Mouse (Mus musculus) left cerebral cortex, postnatal 4 days (tissue): ENCODE measurements around the gene Neurog2. TPM values are rescaled to one million over a fixed set of nuclear protein-coding genes. Genes with fewer than 3 reads are reported as not detected.

Experiments
- DNase-seq: peaks from one replicate; pipeline ENCODE4 v3.0.0-alpha.2; 2022
- intact Hi-C: fragments of 180-260 bp; cut with DNase I; formaldehyde crosslinking; loops from one replicate; pipeline ENCODE4 v1.15.1; 2025
- total RNA-seq, 2 experiments: library from RNA; stranded (reverse); gene quantifications; 2 replicates each; pipeline ENCODE4 v1.2.3; 2021

Gene Neurog2
- total RNA-seq, 2 experiments from 2014 or later, result 0.38 to 0.40 TPM

DNA sequence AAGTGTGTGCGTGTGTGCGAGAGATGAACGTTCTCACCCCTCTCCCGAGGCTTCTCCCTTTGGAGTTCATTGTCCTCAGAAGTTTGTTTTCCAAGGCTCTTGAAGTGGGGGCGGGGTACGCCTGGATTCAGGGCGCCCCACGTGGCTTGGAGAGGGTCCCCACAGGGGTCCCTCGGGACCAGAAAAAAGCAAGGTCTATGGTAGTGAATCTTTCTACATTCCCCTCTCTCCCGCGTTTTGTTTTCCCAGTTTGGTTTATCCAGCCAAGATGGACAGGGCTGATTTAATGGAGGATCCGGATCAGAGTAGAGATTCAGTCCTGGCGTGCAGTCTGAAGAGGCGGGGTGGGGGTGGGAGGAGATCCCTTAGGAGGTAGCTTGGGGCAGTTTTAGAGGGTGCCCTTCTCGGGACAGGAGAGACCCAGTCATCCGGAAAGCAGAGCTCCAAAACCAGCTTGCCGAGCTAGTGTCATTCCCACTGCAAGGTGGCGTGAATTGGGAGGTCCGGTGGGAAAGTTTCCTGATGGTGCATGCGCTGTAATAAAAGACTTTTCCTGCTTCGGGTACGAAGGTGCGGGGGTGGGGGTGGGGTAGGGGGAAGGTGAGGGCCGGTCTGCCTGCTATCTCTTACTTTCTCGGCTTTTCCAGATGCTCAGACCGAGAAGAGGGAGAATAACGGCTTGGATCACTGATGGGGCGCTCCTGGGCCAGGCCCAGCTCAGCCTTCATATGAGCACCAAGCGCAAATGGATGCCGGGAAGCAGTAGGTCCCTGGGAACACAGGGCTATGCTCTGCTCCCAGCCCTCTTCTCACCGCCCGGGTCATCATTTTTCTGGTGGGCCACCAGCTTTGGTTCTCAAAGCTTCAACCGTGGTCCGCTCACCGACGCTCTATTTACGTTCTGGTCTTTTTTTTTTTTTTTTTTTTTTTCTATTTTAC, 8.1 kb downstream of the Neurog2 start:
- intact Hi-C loops, result no loop called here
- no peak for DNase-seq

DNA sequence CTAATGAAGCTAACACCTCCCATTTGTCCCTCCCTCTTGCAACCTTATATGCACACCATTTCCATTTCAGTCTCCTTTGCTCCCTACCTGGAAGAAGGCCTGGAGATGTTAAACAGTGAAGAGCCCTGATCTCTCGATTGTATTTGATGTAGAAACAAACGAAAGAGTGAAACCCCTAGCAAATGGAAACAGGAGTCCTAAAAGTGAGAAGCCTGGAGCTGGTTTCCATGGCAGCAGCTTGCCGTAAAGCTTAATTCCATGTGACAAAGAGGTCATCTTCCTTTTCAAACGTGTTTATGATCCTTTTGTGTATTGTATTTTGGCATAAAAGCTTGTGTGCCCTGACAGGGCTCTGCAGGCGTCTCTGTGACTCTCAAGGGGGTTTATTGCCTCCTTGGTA, 9.3 kb downstream of the Neurog2 start:
- intact Hi-C loops, result no loop called here
- no peak for DNase-seq

DNA sequence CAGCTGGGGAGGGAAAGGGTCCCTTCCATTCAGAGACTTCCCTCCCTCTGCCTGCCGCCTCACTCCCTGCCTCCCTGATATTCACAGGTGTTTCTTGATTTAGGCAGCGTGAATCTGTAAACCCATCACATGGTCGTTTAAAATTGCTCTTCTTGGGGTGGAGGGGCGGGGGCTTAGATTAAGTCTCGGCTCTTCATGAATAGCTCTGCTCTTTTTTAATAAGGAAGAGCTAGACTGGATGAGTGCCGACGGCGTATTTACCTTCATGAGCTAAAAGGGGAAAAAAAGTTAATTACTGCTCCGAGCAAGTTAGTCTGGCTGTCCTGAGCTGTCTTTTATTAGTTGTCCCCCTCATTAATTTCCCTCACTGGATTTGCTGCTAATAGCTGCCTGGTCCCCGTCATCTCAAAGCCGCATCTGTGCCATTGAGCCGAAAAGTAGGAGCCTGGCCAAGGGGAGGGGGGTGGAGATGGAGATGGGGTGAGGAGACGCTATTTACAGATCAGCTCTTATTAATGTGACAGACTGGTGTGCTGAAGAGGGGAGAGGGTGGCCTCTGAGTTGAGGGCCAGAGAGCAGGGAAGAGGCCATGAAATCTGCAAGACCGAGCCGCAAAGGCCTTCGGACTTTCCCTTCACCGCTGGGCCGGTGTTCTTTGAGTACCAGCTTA, 13.4 kb downstream of the Neurog2 start:
- DNase-seq, result no peak
- intact Hi-C loops, result no loop called here

DNA sequence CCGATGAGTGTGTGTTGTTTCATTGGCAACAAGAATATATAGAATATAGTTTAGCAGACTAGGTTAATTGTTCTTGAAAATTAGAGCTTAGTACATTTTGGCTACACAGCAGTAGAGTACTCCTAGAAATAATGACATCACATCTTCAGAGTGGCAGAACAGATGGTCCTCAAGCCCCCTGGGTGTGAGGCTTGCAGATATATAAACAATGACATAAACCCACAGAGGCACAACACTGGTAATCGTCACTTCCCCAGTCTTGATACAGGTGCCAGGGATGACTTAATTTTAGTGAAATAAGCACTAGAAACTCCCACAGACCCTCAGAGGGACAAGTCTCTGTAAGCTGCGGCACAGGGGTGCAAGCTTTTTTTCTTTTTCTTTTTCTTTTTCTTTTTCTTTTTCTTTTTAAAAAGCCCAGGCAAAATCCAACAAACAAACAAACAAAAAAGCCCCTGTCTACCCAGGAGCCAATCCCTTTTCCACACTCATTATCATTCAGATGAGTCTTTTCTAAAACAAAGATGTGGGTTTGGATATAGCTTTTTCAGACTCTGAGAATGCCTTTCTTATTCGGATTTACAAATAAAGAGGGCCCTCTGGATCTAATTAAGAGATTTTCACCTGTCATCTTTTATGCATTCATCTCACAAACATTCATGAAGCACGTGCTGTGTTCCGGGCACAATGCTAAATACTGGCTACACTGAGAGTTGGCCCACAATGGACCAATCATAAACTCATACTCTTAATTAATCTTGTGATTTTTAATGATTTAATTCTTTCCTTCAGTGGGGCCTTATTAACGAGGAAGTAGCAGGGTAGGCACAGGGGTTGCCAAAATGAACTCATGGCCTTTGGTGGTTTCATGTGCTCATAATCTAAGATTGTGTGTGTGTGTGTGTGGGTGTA, 19.1 kb downstream of the Neurog2 start:
- intact Hi-C loops, result no loop called here
- DNase-seq, result no peak

DNA sequence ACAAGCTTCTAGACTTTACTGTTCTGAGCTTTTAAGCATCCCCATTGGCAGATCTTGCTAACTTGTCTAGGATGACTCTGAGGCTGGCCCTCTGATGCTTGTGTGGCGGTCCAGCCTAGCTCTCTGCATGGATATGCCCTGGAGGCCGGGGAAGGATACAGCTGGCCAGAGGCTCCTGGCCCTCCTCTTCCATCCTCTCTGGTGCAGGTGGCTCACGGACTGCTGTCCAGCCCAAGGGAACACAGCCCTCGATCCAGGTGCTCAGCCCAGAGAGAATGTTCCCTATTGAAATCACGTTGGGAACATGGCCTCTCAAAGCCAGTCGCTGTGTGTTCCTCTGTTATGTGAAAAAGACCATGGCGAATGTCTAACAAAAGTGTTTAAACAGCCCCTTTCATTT, 27.8 kb downstream of the Neurog2 start:
- intact Hi-C loops, result no loop called here
- no peak for DNase-seq

DNA sequence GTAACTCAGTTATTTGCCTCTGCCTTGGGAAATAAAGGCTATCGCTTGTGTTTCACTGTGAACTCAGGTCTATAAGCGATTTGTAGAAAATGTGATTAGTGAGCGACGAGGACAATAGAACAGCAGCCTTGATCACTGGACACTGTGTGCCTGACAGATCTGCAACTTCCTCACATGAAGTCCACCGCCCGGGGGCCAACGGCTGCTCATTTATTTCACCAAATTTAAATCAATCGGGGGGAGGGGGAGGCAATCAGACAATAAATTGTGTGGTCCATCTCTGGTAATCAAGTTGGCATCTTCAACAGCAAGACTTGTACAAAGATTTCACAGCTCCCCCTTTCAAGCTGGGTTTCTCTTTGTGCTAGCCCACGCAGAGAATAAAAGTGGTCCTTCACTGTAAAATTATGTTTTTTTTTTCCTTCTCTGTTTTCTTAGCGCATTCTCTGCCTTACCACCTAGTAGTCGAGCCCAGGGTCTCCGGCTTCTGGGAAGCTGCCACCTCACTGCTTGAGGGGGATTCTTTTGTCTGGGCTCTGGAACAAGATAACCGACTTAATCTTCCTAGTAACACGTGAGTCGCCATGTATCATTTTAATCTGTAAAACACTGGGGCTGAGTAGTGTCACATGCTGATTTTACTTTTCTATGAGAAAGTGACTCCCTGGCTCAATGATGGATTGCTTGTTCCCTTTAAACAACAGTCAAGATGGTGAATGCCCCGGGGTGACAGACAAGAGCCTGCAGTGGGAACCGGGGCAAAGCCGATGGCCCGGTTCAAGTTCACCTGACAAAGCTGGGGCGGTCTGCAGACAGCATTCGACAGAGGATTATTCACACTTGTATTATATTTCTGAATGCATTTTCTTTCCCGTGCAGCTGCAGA, 29.0 kb downstream of the Neurog2 start:
- no peak for DNase-seq
- intact Hi-C loops, result no loop called here

DNA sequence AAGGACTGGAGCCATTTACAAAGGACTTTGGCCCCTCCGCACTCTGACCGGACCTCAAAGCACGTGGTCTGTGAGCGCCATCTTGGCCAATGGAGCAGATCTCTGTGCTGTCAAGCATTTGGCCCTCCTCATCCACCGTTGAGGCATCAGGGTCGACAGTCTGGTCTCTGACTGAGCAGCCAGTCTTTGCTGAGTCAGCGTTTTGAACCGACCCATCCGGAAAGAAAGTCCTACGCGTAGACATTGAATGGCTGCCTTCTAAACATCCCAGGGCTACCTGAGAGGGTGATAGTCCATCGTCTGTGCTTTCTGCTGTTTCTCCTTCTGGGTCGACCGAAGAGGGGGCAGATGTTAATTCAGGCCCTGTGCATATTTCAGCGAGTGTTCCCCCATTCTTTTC, 46.8 kb downstream of the Neurog2 start:
- intact Hi-C loops, result no loop called here
- DNase-seq, result no peak

Other genes starting within 250 kb of the Neurog2 start
- 1,000 to 10,000 TPM in 1 of 2 experiments, 100 to 1,000 TPM in 1; 971 to 1,020 TPM for gene Ank2, start 133.8 kb upstream of the Neurog2 start, total RNA-seq
- 10 to 100 TPM; 21.8 to 23.0 TPM for gene Larp7, start 79.8 kb upstream of the Neurog2 start, total RNA-seq
- 1 to 10 TPM; 2.9 to 3.4 TPM for gene Zgrf1, start 79.6 kb upstream of the Neurog2 start, total RNA-seq
- 1 to 10 TPM; 2.0 to 4.0 TPM for gene Alpk1, start 147.4 kb downstream of the Neurog2 start, total RNA-seq
- 1 to 10 TPM; 1.6 to 2.1 TPM for gene Tifa, start 156.7 kb downstream of the Neurog2 start, total RNA-seq
- gene Ap1ar, start 204.4 kb downstream of the Neurog2 start, total RNA-seq, result 10 to 100 TPM; 85.0 to 87.2 TPM